Mouse (Mus musculus) liver, embryonic 13.5 days (tissue): ENCODE data around the gene Acacb. TPM values are rescaled to one million over a fixed set of nuclear protein-coding genes. Genes with fewer than 3 reads are reported as not detected.

Experiments
- ATAC-seq: fragments of 200-750 bp; cut with Nextera tagmentation; 2 replicates; pipeline ENCODE4 v1.8.0; 2017; ENCODE audit warnings: low read depth, mild to moderate bottlenecking, moderate number of reproducible peaks, moderate library complexity
- DNase-seq: peaks from one replicate; pipeline ENCODE4 v3.0.0; 2022
- H3K27ac ChIP-seq: fragments of 300-500 bp; sonication (generic); 2 replicates; pipeline ENCODE4 v1.5.1; 2015; ENCODE audit warnings: moderate library complexity, mild to moderate bottlenecking, inconsistent platforms
- H3K27me3 ChIP-seq: fragments of 300-500 bp; sonication (generic); 2 replicates; pipeline ENCODE4 v1.6.1; 2015; ENCODE audit warnings: mild to moderate bottlenecking, inconsistent platforms
- H3K36me3 ChIP-seq: fragments of 300-500 bp; sonication (generic); 2 replicates; pipeline ENCODE4 v1.6.1; 2015; ENCODE audit warnings: mild to moderate bottlenecking, inconsistent platforms
- H3K4me1 ChIP-seq: fragments of 300-500 bp; sonication (generic); replicated peaks from 2 replicates; pipeline ENCODE4 v1.6.1; 2015; ENCODE audit warnings: inconsistent platforms
- H3K4me2 ChIP-seq: fragments of 300-500 bp; sonication (generic); 2 replicates; pipeline ENCODE4 v1.6.1; 2015; ENCODE audit warnings: inconsistent platforms, mild to moderate bottlenecking, moderate library complexity
- H3K4me3 ChIP-seq: fragments of 300-500 bp; sonication (generic); replicated peaks from 2 replicates; pipeline ENCODE4 v1.5.1; 2015; ENCODE audit warnings: mild to moderate bottlenecking, inconsistent platforms
- H3K9ac ChIP-seq: fragments of 300-500 bp; sonication (generic); 2 replicates; pipeline ENCODE4 v1.6.1; 2015; ENCODE audit warnings: mild to moderate bottlenecking, inconsistent platforms
- H3K9me3 ChIP-seq: fragments of 300-500 bp; sonication (generic); replicated peaks from 2 replicates; pipeline ENCODE4 v1.6.1; 2016; ENCODE audit warnings: inconsistent platforms
- WGBS: fragments of 180-500 bp; shearing (Covaris S2); methylation state at CpG from one replicate; pipeline ENCODE4 v1.1.7; 2015; ENCODE audit not compliant: insufficient replicate concordance; 5-methylcytosine and 5-hydroxymethylcytosine counted together
- polyA plus RNA-seq: library from polyadenylated mRNA; unstranded; fragments of >200 nt; fragmentation: Nextera tagmentation; extraction: Ambion mirVana; gene quantifications from 2 replicates; pipeline ENCODE4 v1.2.1, GENCODE M21; 2015

Gene Acacb
- polyA plus RNA-seq, 1 experiment from 2014 or later, result 0.56 TPM

GRCm38 (mm10) chr5:114296693-114297631 lies 150.6 kb downstream of the Acacb start:
- H3K9me3 ChIP-seq, result no peaks in the 10 kb centered on the region
- peak overlapping the region; percentile 19 for H3K4me3 ChIP-seq
- no peaks in the 10 kb centered on the region for H3K36me3 ChIP-seq
- WGBS, result 19% methylated on average over 22 of the region's 22 CpGs
- H3K4me1 ChIP-seq, result peaks cover 7% of the 10 kb centered on the region
- peak overlapping the region; percentile 43 for H3K4me2 ChIP-seq
- DNase-seq (no peak), ATAC-seq (no peak)
- H3K27ac ChIP-seq, result no peak overlapping the region
- 0 out of 2 replicates have a peak, but pooled peaks cover 2% of the 10 kb centered on the region for H3K27me3 ChIP-seq
- H3K9ac ChIP-seq, result no peak overlapping the region

- no peak overlapping the region for H3K4me3 ChIP-seq
- ATAC-seq, result no peak
- 67% methylated on average over 18 of the region's 18 CpGs for WGBS
- H3K27ac ChIP-seq, result no peak overlapping the region
- no peak overlapping the region for H3K4me2 ChIP-seq
- H3K9me3 ChIP-seq, result no peaks in the 10 kb centered on the region
- H3K9ac ChIP-seq, result no peak overlapping the region
- DNase-seq, result no peak
- peaks cover 7% of the 10 kb centered on the region for H3K4me1 ChIP-seq
- H3K27me3 ChIP-seq, result 0 out of 2 replicates have a peak, but pooled peaks cover 2% of the 10 kb centered on the region
- H3K36me3 ChIP-seq, result no peaks in the 10 kb centered on the region
These were observed 152.0 kb downstream of the Acacb start for GRCm38 (mm10) chr5:114298212-114298894.

- ATAC-seq, result no peak
- H3K4me1 ChIP-seq, result peaks cover 7% of the 10 kb centered on the region
- no peak overlapping the region for H3K27ac ChIP-seq
- H3K36me3 ChIP-seq, result no peaks in the 10 kb centered on the region
- no peak overlapping the region for H3K4me3 ChIP-seq
- no peak overlapping the region for H3K9ac ChIP-seq
- no peaks in the 10 kb centered on the region for H3K9me3 ChIP-seq
- 71% methylated on average over 22 of the region's 22 CpGs for WGBS
- no peak overlapping the region for H3K4me2 ChIP-seq
- DNase-seq, result no peak
- 0 out of 2 replicates have a peak, but pooled peaks cover 2% of the 10 kb centered on the region for H3K27me3 ChIP-seq
These were observed 153.0 kb downstream of the Acacb start for GRCm38 (mm10) chr5:114299156-114299855.

GRCm38 (mm10) chr5:114299883-114300610 lies 153.7 kb downstream of the Acacb start:
- no peak for DNase-seq
- Histone ChIP-seq H3K9ac (no peak overlapping the region), H3K27me3 (0 out of 2 replicates have a peak, but pooled peaks cover 2% of the 10 kb centered on the region), H3K4me3 (no peak overlapping the region), H3K9me3 (no peaks in the 10 kb centered on the region), H3K4me1 (peaks cover 7% of the 10 kb centered on the region), H3K36me3 (no peaks in the 10 kb centered on the region), H3K4me2 (no peak overlapping the region), H3K27ac (no peak overlapping the region)
- WGBS, result 70% methylated on average over 24 of the region's 24 CpGs
- ATAC-seq, result no peak

Other genes with a start within 250 kb of the Acacb start
- 48.0 and 60.3 TPM in 2 replicates for gene Coro1c, start 237.8 kb upstream of the Acacb start, polyA plus RNA-seq
- gene Ssh1, start 152.6 kb upstream of the Acacb start, polyA plus RNA-seq, result 5.4 and 6.0 TPM in 2 replicates
- not detected in 2 replicates for gene Dao, start 142.8 kb upstream of the Acacb start, polyA plus RNA-seq
- gene Usp30, start 81.1 kb upstream of the Acacb start, polyA plus RNA-seq, result 2.7 and 3.5 TPM in 2 replicates
- gene Svop, start 55.0 kb upstream of the Acacb start, polyA plus RNA-seq, result 0.05 TPM in 1 of 2 replicates, not detected in the other
- gene Alkbh2, start 18.3 kb upstream of the Acacb start, polyA plus RNA-seq, result 4.5 and 5.1 TPM in 2 replicates
- 28.9 and 31.9 TPM in 2 replicates for gene Ung, start 16.1 kb upstream of the Acacb start, polyA plus RNA-seq
- gene Foxn4, start 127.3 kb downstream of the Acacb start, polyA plus RNA-seq, result not detected in 2 replicates
- gene Myo1h, start 142.6 kb downstream of the Acacb start, polyA plus RNA-seq, result 0.16 and 0.22 TPM in 2 replicates
- gene Kctd10, start 234.0 kb downstream of the Acacb start, polyA plus RNA-seq, result 23.3 and 26.1 TPM in 2 replicates
- 14.5 and 16.2 TPM in 2 replicates for gene Ube3b, start 234.1 kb downstream of the Acacb start, polyA plus RNA-seq